24 mouse cellular contexts compared by ENCODE assay signal in genomic region chr4:124738783-124739182, GRCm38 (mm10).
"Had no signal": no experiment of that assay in that cellular context is flagged by ENCODE, and none has a peak within 500 bp of the region (broad histone marks: within the 10 kb centered on the region; RNA-seq: fewer than 3 reads in every experiment).

No protein-coding gene starts in this region.

- H3K27me3 ChIP-seq: heart, embryonic 12.5 days; hindbrain, embryonic 12.5 days; intestine, embryonic 15.5 days had no signal

- ATAC-seq: hindbrain, embryonic 16.5 days; inflammation-experienced regulatory T-cells, adult 6 months; intestine, embryonic 15.5 days; intestine, postnatal 0 days had no signal

- H3K4me3 ChIP-seq: gastrocnemius, adult 2 months; heart, embryonic 10.5 days; heart, embryonic 12.5 days; hindbrain, embryonic 10.5 days; hindbrain, embryonic 12.5 days; intestine, embryonic 15.5 days; layer of hippocampus, adult 2 months; left cerebral cortex, adult 2 months; limb, embryonic 10.5 days; limb, embryonic 12.5 days had no signal

- H3K4me2 ChIP-seq: heart, embryonic 12.5 days; hindbrain, embryonic 12.5 days; hindbrain, embryonic 14.5 days; intestine, embryonic 15.5 days; limb, embryonic 12.5 days had no signal

- DNase-seq: gastrocnemius, adult 2 months; gastrocnemius, postnatal 10 days; gastrocnemius, postnatal 25 days; heart, adult 18-20 months; heart, postnatal 10 days; heart, postnatal 4 days; kidney, adult 18-20 months; kidney, adult 8-10 months; kidney, postnatal 10 days; kidney, postnatal 25 days; kidney, postnatal 4 days had no signal

- H3K9me3 ChIP-seq: heart, embryonic 10.5 days; heart, embryonic 12.5 days; hindbrain, embryonic 10.5 days; hindbrain, embryonic 12.5 days; intestine, embryonic 15.5 days; limb, embryonic 10.5 days; limb, embryonic 12.5 days had no signal

- H3K36me3 ChIP-seq: intestine, embryonic 15.5 days had no signal

- H3K9ac ChIP-seq: heart, embryonic 12.5 days; hindbrain, embryonic 12.5 days; hindbrain, embryonic 14.5 days; intestine, embryonic 15.5 days; limb, embryonic 12.5 days had no signal

- H3K27ac ChIP-seq: gastrocnemius, adult 2 months; heart, embryonic 10.5 days; hindbrain, embryonic 10.5 days; hindbrain, embryonic 12.5 days; hindbrain, embryonic 14.5 days; intestine, embryonic 15.5 days; layer of hippocampus, adult 2 months; left cerebral cortex, adult 2 months; limb, embryonic 10.5 days; limb, embryonic 12.5 days had no signal
